Mouse (Mus musculus): ENCODE measurements around the gene 2410002F23Rik.

- TF ChIP-seq CTCF (IDR thresholded peaks at IDR 0.05; ENCODE audit: low read depth) = no peak
- no peak for TF ChIP-seq EP300 (IDR thresholded peaks at IDR 0.05; ENCODE audit: low read depth)
These were observed 21.4 kb upstream of the 2410002F23Rik start, which contains the start of gene Klk1 for GRCm38 (mm10) chr7:44225076-44225475.
